Mouse (Mus musculus) MEL (cell line): Measurements from ENCODE around the gene Ddost. TPM values are rescaled to one million over a fixed set of nuclear protein-coding genes. Genes with fewer than 3 reads are reported as not detected.

ENCODE experiments used
- DNase-seq: peaks from one replicate; pipeline ENCODE4 v3.0.0; 2011; ENCODE audit warnings: low read depth, low spot score
- H3K27ac ChIP-seq: 2 replicates; pipeline ENCODE4 v1.5.1; 2012; ENCODE audit warnings: low read depth, mild to moderate bottlenecking, control low read depth, low read length, moderate library complexity; ENCODE audit not compliant: control insufficient read depth
- H3K27me3 ChIP-seq, 2 experiments: fragments of 150-350 bp in 1 of 2; sonication (generic) in 1 of 2; 2 replicates each; pipeline ENCODE4 v1.6.1; 2012; ENCODE audit warnings: low read length in 2 of 2, mild to moderate bottlenecking in 2 of 2, improper control_type of control experiment in 1 of 2, moderate library complexity in 1 of 2; ENCODE audit not compliant: insufficient read depth in 2 of 2, control insufficient read depth in 1 of 2
- H3K36me3 ChIP-seq, 2 experiments: 2 replicates each; pipeline ENCODE4 v1.6.1; 2012 to 2014; ENCODE audit warnings: low read length in 2 of 2, improper control_type of control experiment in 1 of 2, inconsistent platforms in 1 of 2, mild to moderate bottlenecking in 1 of 2; ENCODE audit not compliant: insufficient read depth in 2 of 2, control insufficient read depth in 1 of 2
- H3K4me1 ChIP-seq, 2 experiments: fragments of 150-350 bp in 1 of 2; sonication (generic) in 1 of 2; 2 replicates each; pipeline ENCODE4 v1.6.1; 2012; ENCODE audit warnings: low read length in 2 of 2, improper control_type of control experiment in 1 of 2, mild to moderate bottlenecking in 1 of 2; ENCODE audit not compliant: insufficient read depth in 2 of 2, control insufficient read depth in 1 of 2
- H3K4me3 ChIP-seq, 2 experiments: fragments of 150-350 bp in 1 of 2; sonication (generic) in 1 of 2; 2 replicates each; pipeline ENCODE4 v1.5.1; 2012; ENCODE audit warnings: low read depth in 2 of 2, low read length in 2 of 2, mild to moderate bottlenecking in 2 of 2, moderate library complexity in 2 of 2, control low read depth in 1 of 2, improper control_type of control experiment in 1 of 2; ENCODE audit not compliant: control insufficient read depth in 1 of 2, insufficient read depth in 1 of 2
- H3K79me2 ChIP-seq: 2 replicates; pipeline ENCODE4 v1.6.1; 2012; ENCODE audit warnings: mild to moderate bottlenecking, low read length, moderate library complexity; ENCODE audit not compliant: control insufficient read depth, poor library complexity, insufficient read depth
- H3K9ac ChIP-seq: 2 replicates; pipeline ENCODE4 v1.6.1; 2012; ENCODE audit warnings: low read depth, mild to moderate bottlenecking, control low read depth, low read length, moderate library complexity; ENCODE audit not compliant: control insufficient read depth, poor library complexity, severe bottlenecking
- H3K9me3 ChIP-seq: fragments of 150-350 bp; sonication (generic); replicated peaks from 2 replicates; pipeline ENCODE4 v1.6.1; 2012; ENCODE audit warnings: mild to moderate bottlenecking, low read length, improper control_type of control experiment, moderate library complexity; ENCODE audit not compliant: insufficient read depth
- CHD1 ChIP-seq: IDR thresholded peaks from 2 replicates; pipeline ENCODE4 v1.6.1; 2012; ENCODE audit warnings: low read depth, mild to moderate bottlenecking, inconsistent platforms, low read length, improper control_type of control experiment
- CTCF ChIP-seq, 3 experiments: IDR thresholded peaks in 2 of 3; conservative IDR thresholded peaks in 1 of 3; 2 replicates each; pipeline ENCODE4 v1.5.1; 2011 to 2012; ENCODE audit warnings: low read length in 3 of 3, low read depth in 2 of 3, mild to moderate bottlenecking in 2 of 3, improper control_type of control experiment in 1 of 3, inconsistent platforms in 1 of 3, mixed read lengths in 1 of 3, moderate library complexity in 1 of 3; ENCODE audit not compliant: control insufficient read depth in 1 of 3, insufficient read depth in 1 of 3, poor library complexity in 1 of 3, severe bottlenecking in 1 of 3
- ELF1 ChIP-seq: IDR thresholded peaks from 2 replicates; pipeline ENCODE4 v1.6.1; 2014; ENCODE audit warnings: low read depth, mild to moderate bottlenecking, inconsistent platforms, low read length, improper control_type of control experiment, moderate library complexity
- GABPA ChIP-seq: IDR thresholded peaks from 2 replicates; pipeline ENCODE4 v1.6.1; 2012; ENCODE audit warnings: low read depth, mild to moderate bottlenecking, inconsistent platforms, low read length, improper control_type of control experiment, moderate library complexity
- GATA1 ChIP-seq: IDR thresholded peaks from 2 replicates; pipeline ENCODE4 v1.6.1; 2011; ENCODE audit warnings: low read depth, low read length, improper control_type of control experiment
- HCFC1 ChIP-seq: IDR thresholded peaks from 2 replicates; pipeline ENCODE4 v1.6.1; 2012; ENCODE audit warnings: low read depth, mild to moderate bottlenecking, inconsistent platforms, low read length, improper control_type of control experiment, moderate library complexity
- JUND ChIP-seq: IDR thresholded peaks from 2 replicates; pipeline ENCODE4 v1.6.1; 2011; ENCODE audit warnings: low read depth, mild to moderate bottlenecking, improper control_type of control experiment, low read length
- KAT2A ChIP-seq: conservative IDR thresholded peaks from 2 replicates; pipeline ENCODE4 v1.6.1; 2012; ENCODE audit warnings: low read depth, low read length, improper control_type of control experiment, inconsistent platforms
- MAFK ChIP-seq: IDR thresholded peaks from 2 replicates; pipeline ENCODE4 v1.6.1; 2011; ENCODE audit warnings: low read depth, mild to moderate bottlenecking, low read length, improper control_type of control experiment, borderline replicate concordance
- MAX ChIP-seq: IDR thresholded peaks from 2 replicates; pipeline ENCODE4 v1.6.1; 2011; ENCODE audit warnings: low read length, improper control_type of control experiment
- MEF2A ChIP-seq: IDR thresholded peaks from 2 replicates; pipeline ENCODE4 v1.6.1; 2014; ENCODE audit warnings: low read depth, mild to moderate bottlenecking, inconsistent platforms, low read length, improper control_type of control experiment; ENCODE audit not compliant: poor library complexity, insufficient replicate concordance, severe bottlenecking; ENCODE audit errors: extremely low read depth
- MXI1 ChIP-seq: IDR thresholded peaks from 2 replicates; pipeline ENCODE4 v1.6.1; 2011; ENCODE audit warnings: mild to moderate bottlenecking, low read depth, low read length, improper control_type of control experiment
- NRF1 ChIP-seq: IDR thresholded peaks from 2 replicates; pipeline ENCODE4 v1.6.1; 2014; ENCODE audit warnings: low read depth, mild to moderate bottlenecking, inconsistent platforms, low read length, improper control_type of control experiment, moderate library complexity; ENCODE audit not compliant: poor library complexity, insufficient read depth, severe bottlenecking
- POLR2A ChIP-seq, 2 experiments: IDR thresholded peaks; 2 replicates each; pipeline ENCODE4 v1.6.1; 2011 to 2012; ENCODE audit warnings: low read length in 2 of 2, mild to moderate bottlenecking in 2 of 2, control low read depth in 1 of 2, improper control_type of control experiment in 1 of 2, low read depth in 1 of 2, moderate library complexity in 1 of 2; ENCODE audit not compliant: control insufficient read depth in 1 of 2, insufficient read depth in 1 of 2, poor library complexity in 1 of 2
- POLR2AphosphoS2 ChIP-seq: IDR thresholded peaks from 2 replicates; pipeline ENCODE4 v1.6.1; 2011; ENCODE audit warnings: low read length, improper control_type of control experiment
- POLR2AphosphoS5 ChIP-seq: IDR thresholded peaks from 2 replicates; pipeline ENCODE4 v1.6.1; 2012; ENCODE audit warnings: low read depth, borderline replicate concordance, mild to moderate bottlenecking, inconsistent platforms, low read length, moderate library complexity, mixed read lengths
- RAD21 ChIP-seq: IDR thresholded peaks from 2 replicates; pipeline ENCODE4 v1.6.1; 2011; ENCODE audit warnings: mild to moderate bottlenecking, low read depth, low read length, improper control_type of control experiment
- SIN3A ChIP-seq: IDR thresholded peaks from 2 replicates; pipeline ENCODE4 v1.6.1; 2012; ENCODE audit warnings: low read length, improper control_type of control experiment, inconsistent platforms
- SMC3 ChIP-seq: IDR thresholded peaks from 2 replicates; pipeline ENCODE4 v1.6.1; 2011; ENCODE audit warnings: low read depth, low read length, improper control_type of control experiment
- TBP ChIP-seq: IDR thresholded peaks from 2 replicates; pipeline ENCODE4 v1.8.0; 2011; ENCODE audit warnings: low read depth, low read length, improper control_type of control experiment
- USF1 ChIP-seq: IDR thresholded peaks from 2 replicates; pipeline ENCODE4 v1.6.1; 2014; ENCODE audit warnings: low read depth, mild to moderate bottlenecking, inconsistent platforms, low read length, improper control_type of control experiment, moderate library complexity
- USF2 ChIP-seq, 2 experiments: IDR thresholded peaks; 2 replicates each; pipeline ENCODE4 v1.6.1; 2011 to 2012; ENCODE audit warnings: improper control_type of control experiment in 2 of 2, low read length in 2 of 2, borderline replicate concordance in 1 of 2, inconsistent platforms in 1 of 2, low read depth in 1 of 2, mild to moderate bottlenecking in 1 of 2; ENCODE audit not compliant: insufficient read depth in 1 of 2
- ZC3H11A ChIP-seq: IDR thresholded peaks from 2 replicates; pipeline ENCODE4 v1.6.1; 2012; ENCODE audit warnings: low read depth, mild to moderate bottlenecking, inconsistent platforms, low read length, improper control_type of control experiment
- ZKSCAN1 ChIP-seq: IDR thresholded peaks from 2 replicates; pipeline ENCODE4 v1.6.1; 2012; ENCODE audit warnings: low read depth, mild to moderate bottlenecking, inconsistent platforms, low read length, improper control_type of control experiment, moderate library complexity
- ZMIZ1 ChIP-seq: IDR thresholded peaks from 2 replicates; pipeline ENCODE4 v1.6.1; 2012; ENCODE audit warnings: low read depth, mild to moderate bottlenecking, inconsistent platforms, low read length, improper control_type of control experiment, moderate library complexity
- ZNF384 ChIP-seq: IDR thresholded peaks from 2 replicates; pipeline ENCODE4 v1.6.1; 2012; ENCODE audit warnings: low read depth, mild to moderate bottlenecking, inconsistent platforms, low read length, improper control_type of control experiment
- polyA plus RNA-seq, 2 experiments: library from polyadenylated mRNA; stranded (reverse) in 1 of 2; unstranded in 1 of 2; fragments of >175 nt in 1 of 2; fragments of >200 nt in 1 of 2; gene quantifications; 2 replicates each; pipeline versions ENCODE4 v1.2.1 to v1.2.4; 2012; ENCODE audit warnings: low replicate concordance in 2 of 2, low read depth in 1 of 2; ENCODE audit not compliant: insufficient read length in 2 of 2, insufficient read depth in 1 of 2, missing spikeins in 1 of 2
- total RNA-seq: library from RNA; depleted of rRNA; stranded (reverse); fragments of 300-350 nt; gene quantifications from 2 replicates; pipeline ENCODE4 v1.2.3, GENCODE M21; 2012

The Ddost gene
- total and polyA plus RNA-seq, 3 experiments = 68.9 to 402 (median 283) TPM

- Histone ChIP-seq H3K9me3 (no peaks in the 10 kb centered on the region), H3K36me3 (no peaks in the 10 kb centered on the region), H3K9ac (no peak overlapping the region), H3K4me1 (no peaks in the 10 kb centered on the region), H3K27ac (no peak overlapping the region), H3K27me3 (no peaks in the 10 kb centered on the region), H3K79me2 (no peaks in the 10 kb centered on the region), H3K4me3 (no peak overlapping the region)
- TF ChIP-seq ZMIZ1 (no peak), POLR2AphosphoS2 (no peak), HCFC1 (peak; percentile 52; the same call in 1 of the 2 replicates), SIN3A (peak; percentile 67), KAT2A (no peak), ELF1 (no peak), POLR2A (IDR thresholded peaks at IDR 0.05; ENCODE audit: control insufficient read depth in 1 of 2, insufficient read depth in 1 of 2, low read depth in 1 of 2, low read length in 2 of 2, poor library complexity in 1 of 2) (no peak), SMC3 (peak; percentile 98), MXI1 (no peak), JUND (peak; percentile 81; the same call in 1 of the 2 replicates), MAFK (no peak), CHD1 (no peak), GABPA (no peak), CTCF (IDR thresholded peaks at IDR 0.05 in 2 of 3, conservative IDR thresholded peaks at IDR 0.05 in 1 of 3; ENCODE audit: control insufficient read depth in 1 of 3, insufficient read depth in 1 of 3, low read depth in 2 of 3, low read length in 3 of 3, poor library complexity in 1 of 3, severe bottlenecking in 1 of 3) (peak; percentile 96 to 100 (median 99)), ZKSCAN1 (0 out of 2 replicates have a peak, but pooled peaks have one; percentile 52), NRF1 (no peak), GATA1 (peak; percentile 51), ZNF384 (peak; percentile 49; the same call in 1 of the 2 replicates), RAD21 (peak; percentile 81), ZC3H11A (peak; percentile 79), TBP (peak; percentile 54; the same call in 1 of the 2 replicates), MAX (no peak), POLR2AphosphoS5 (no peak), USF1 (no peak), MEF2A (no peak), USF2 (IDR thresholded peaks at IDR 0.05; ENCODE audit: borderline replicate concordance in 1 of 2, insufficient read depth in 1 of 2, low read depth in 1 of 2, low read length in 2 of 2) (no peak)
- DNase-seq = peak; percentile 94
Measured at GRCm38 (mm10) chr4:138282834-138283233, 21.7 kb upstream of the Ddost start.
